Mouse (Mus musculus) lung, postnatal 0 days (tissue): ENCODE data around the gene Gpr179.
"Not testable (repeated sequence)": the region's sequence is repeated elsewhere in the genome, so short reads cannot be mapped to it uniquely, and the experiment has no call there.

Experiments used
- CTCF ChIP-seq: IDR thresholded peaks from 2 replicates; pipeline ENCODE4 v1.5.1; 2016; ENCODE audit warnings: antibody characterized with exemption, mild to moderate bottlenecking
- EP300 ChIP-seq: IDR thresholded peaks from 2 replicates; pipeline ENCODE4 v1.6.1; 2016; ENCODE audit warnings: antibody characterized with exemption, mild to moderate bottlenecking, control low read depth

GRCm38 (mm10) chr11:97357663-97358062 is 5.8 kb upstream of the Gpr179 start:
- peak; percentile 79 for TF ChIP-seq CTCF
- TF ChIP-seq EP300, result not testable (repeated sequence)
